Mouse (Mus musculus) monocyte, adult 59 days (primary cell): ENCODE measurements around the gene Pak4. TPM values are rescaled to one million over a fixed set of nuclear protein-coding genes. Genes with fewer than 3 reads are reported as not detected.

ENCODE experiments used
- total RNA-seq, 2 experiments: library from RNA; stranded (reverse); gene quantifications; one replicate each; pipeline ENCODE4 v1.2.4; 2023

The Pak4 gene
- total RNA-seq, result 10 to 100 TPM; 30.1 to 35.2 TPM

GRCm38 (mm10) chr7:28597642-28598446 lies at the start of gene Pak4, which contains the start of gene Samd4b:
Gene Pak4 (minus strand): TSS chr7:28598185.
Gene Samd4b (minus strand): TSS chr7:28598144.

GRCm38 (mm10) chr7:28631073-28631472 lies 33.1 kb upstream of the Pak4 start, which contains the start of gene Acp7:
Gene Acp7 (minus strand): TSS chr7:28631332.

GRCm38 (mm10) chr7:28547154-28547553 lies 50.8 kb downstream of the Pak4 start, which contains the start of gene Nccrp1:
Gene Nccrp1 (minus strand): TSS chr7:28547254.

GRCm38 (mm10) chr7:28540526-28540925 lies 57.5 kb downstream of the Pak4 start, which contains the start of gene Sycn:
Gene Sycn (plus strand): TSS chr7:28540885.

GRCm38 (mm10) chr7:28522536-28522935 lies 75.4 kb downstream of the Pak4 start, which contains the start of gene Ifnl3:
Gene Ifnl3 (plus strand): TSS chr7:28522836.

GRCm38 (mm10) chr7:28510405-28510974 lies 87.5 kb downstream of the Pak4 start, which contains the start of gene Ifnl2:
Gene Ifnl2 (minus strand): TSS chr7:28510455.

Other genes starting within 250 kb of the Pak4 start
- 1,000 to 10,000 TPM; 1,784 to 1,904 TPM for gene Rps16, start 247.5 kb downstream of the Pak4 start, total RNA-seq
- gene Plekhg2, start 225.6 kb downstream of the Pak4 start, total RNA-seq, result 10 to 100 TPM; 38.7 to 42.8 TPM
- 1,000 to 10,000 TPM; 3,101 to 3,326 TPM for gene Zfp36, start 217.9 kb downstream of the Pak4 start, total RNA-seq
- gene Med29, start 205.5 kb downstream of the Pak4 start, total RNA-seq, result 10 to 100 TPM; 15.0 to 18.4 TPM
- gene Paf1, start 205.2 kb downstream of the Pak4 start, total RNA-seq, result 100 to 1,000 TPM; 153 to 188 TPM
- 100 to 1,000 TPM; 265 to 280 TPM for gene Gmfg, start 160.7 kb downstream of the Pak4 start, total RNA-seq
- gene Lrfn1, start 146.2 kb downstream of the Pak4 start, total RNA-seq, result 10 to 100 TPM; 10.6 to 17.6 TPM
- gene Ifnl2, start 87.7 kb downstream of the Pak4 start, total RNA-seq, result not detected
- gene Ifnl3, start 75.3 kb downstream of the Pak4 start, total RNA-seq, result not detected
- not detected for gene Sycn, start 57.3 kb downstream of the Pak4 start, total RNA-seq
- 1 to 10 TPM; 1.5 to 2.3 TPM for gene Nccrp1, start 50.9 kb downstream of the Pak4 start, total RNA-seq
- 10 to 100 TPM; 59.5 to 62.7 TPM for gene Samd4b, start within 50 bp of the Pak4 start, total RNA-seq
- not detected for gene Acp7, start 33.1 kb upstream of the Pak4 start, total RNA-seq
- not detected for gene Fbxo27, start 94.7 kb upstream of the Pak4 start, total RNA-seq
- gene Fbxo17, start 118.6 kb upstream of the Pak4 start, total RNA-seq, result under 1 TPM; 0.94 to 1.00 TPM
- 10 to 100 TPM; 19.5 to 25.1 TPM for gene Mrps12, start 143.6 kb upstream of the Pak4 start, total RNA-seq
- gene Sars2, start 143.8 kb upstream of the Pak4 start, total RNA-seq, result 10 to 100 TPM in 1 of 2 experiments, 1 to 10 TPM in 1; 8.9 to 12.5 TPM
- gene Ccer2, start 158.0 kb upstream of the Pak4 start, total RNA-seq, result not detected
- gene Sirt2, start 168.6 kb upstream of the Pak4 start, total RNA-seq, result 100 to 1,000 TPM in 1 of 2 experiments, 10 to 100 TPM in 1; 95.2 to 113 TPM
- 100 to 1,000 TPM; 127 to 137 TPM for gene Nfkbib, start 169.3 kb upstream of the Pak4 start, total RNA-seq
- 10 to 100 TPM; 16.0 to 20.8 TPM for gene Rinl, start 190.8 kb upstream of the Pak4 start, total RNA-seq
- gene Hnrnpl, start 210.4 kb upstream of the Pak4 start, total RNA-seq, result 100 to 1,000 TPM; 416 to 451 TPM
- gene Ech1, start 227.0 kb upstream of the Pak4 start, total RNA-seq, result 10 to 100 TPM; 68.4 to 69.6 TPM
- gene Lgals4, start 235.7 kb upstream of the Pak4 start, total RNA-seq, result 1 to 10 TPM; 3.2 to 3.9 TPM